Mouse (Mus musculus) MEL (cell line): Measurements from ENCODE around the gene Cnga3.

Source experiments
- CTCF ChIP-seq, 3 experiments: IDR thresholded peaks in 2 of 3; conservative IDR thresholded peaks in 1 of 3; 2 replicates each; pipeline ENCODE4 v1.5.1; 2011 to 2012; ENCODE audit warnings: low read length in 3 of 3, low read depth in 2 of 3, mild to moderate bottlenecking in 2 of 3, improper control_type of control experiment in 1 of 3, inconsistent platforms in 1 of 3, mixed read lengths in 1 of 3, moderate library complexity in 1 of 3; ENCODE audit not compliant: control insufficient read depth in 1 of 3, insufficient read depth in 1 of 3, poor library complexity in 1 of 3, severe bottlenecking in 1 of 3
- JUND ChIP-seq: IDR thresholded peaks from 2 replicates; pipeline ENCODE4 v1.6.1; 2011; ENCODE audit warnings: low read depth, mild to moderate bottlenecking, improper control_type of control experiment, low read length
- NELFE ChIP-seq: IDR thresholded peaks from 2 replicates; pipeline ENCODE4 v1.6.1; 2011; ENCODE audit warnings: low read depth, low read length, improper control_type of control experiment
- POLR2A ChIP-seq, 2 experiments: IDR thresholded peaks; 2 replicates each; pipeline ENCODE4 v1.6.1; 2011 to 2012; ENCODE audit warnings: low read length in 2 of 2, mild to moderate bottlenecking in 2 of 2, control low read depth in 1 of 2, improper control_type of control experiment in 1 of 2, low read depth in 1 of 2, moderate library complexity in 1 of 2; ENCODE audit not compliant: control insufficient read depth in 1 of 2, insufficient read depth in 1 of 2, poor library complexity in 1 of 2
- USF1 ChIP-seq: IDR thresholded peaks from 2 replicates; pipeline ENCODE4 v1.6.1; 2014; ENCODE audit warnings: low read depth, mild to moderate bottlenecking, inconsistent platforms, low read length, improper control_type of control experiment, moderate library complexity
- ZKSCAN1 ChIP-seq: IDR thresholded peaks from 2 replicates; pipeline ENCODE4 v1.6.1; 2012; ENCODE audit warnings: low read depth, mild to moderate bottlenecking, inconsistent platforms, low read length, improper control_type of control experiment, moderate library complexity

DNA sequence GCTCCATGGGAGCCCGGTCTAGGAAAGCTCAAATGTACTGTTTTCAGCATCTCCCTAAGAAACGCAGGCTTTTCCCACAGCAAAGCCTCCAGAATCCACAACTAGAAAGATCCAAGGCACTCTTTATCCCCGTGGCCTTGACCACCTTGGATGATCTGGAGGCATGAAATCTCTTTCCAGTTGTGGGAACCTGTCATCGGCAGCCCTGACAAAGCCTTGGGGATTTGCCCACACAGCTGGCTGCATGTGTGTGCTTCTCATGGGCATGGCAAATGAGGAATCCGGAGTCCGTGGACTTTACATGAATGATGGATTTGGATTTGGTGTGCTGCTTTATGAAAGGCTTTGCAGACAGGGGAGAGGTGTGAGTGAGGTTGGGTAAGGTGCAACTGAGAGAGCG is 46.3 kb upstream of the Cnga3 start:
- TF ChIP-seq NELFE: no peak
- TF ChIP-seq USF1: no peak
- TF ChIP-seq CTCF (IDR thresholded peaks at IDR 0.05 in 2 of 3, conservative IDR thresholded peaks at IDR 0.05 in 1 of 3; ENCODE audit: control insufficient read depth in 1 of 3, insufficient read depth in 1 of 3, low read depth in 2 of 3, low read length in 3 of 3, poor library complexity in 1 of 3, severe bottlenecking in 1 of 3): no peak
- TF ChIP-seq POLR2A (IDR thresholded peaks at IDR 0.05; ENCODE audit: control insufficient read depth in 1 of 2, insufficient read depth in 1 of 2, low read depth in 1 of 2, low read length in 2 of 2, poor library complexity in 1 of 2): no peak
- no peak for TF ChIP-seq JUND
- no peak for TF ChIP-seq ZKSCAN1
